ENCODE assay signal across 13 mouse cellular contexts in the genomic region with DNA sequence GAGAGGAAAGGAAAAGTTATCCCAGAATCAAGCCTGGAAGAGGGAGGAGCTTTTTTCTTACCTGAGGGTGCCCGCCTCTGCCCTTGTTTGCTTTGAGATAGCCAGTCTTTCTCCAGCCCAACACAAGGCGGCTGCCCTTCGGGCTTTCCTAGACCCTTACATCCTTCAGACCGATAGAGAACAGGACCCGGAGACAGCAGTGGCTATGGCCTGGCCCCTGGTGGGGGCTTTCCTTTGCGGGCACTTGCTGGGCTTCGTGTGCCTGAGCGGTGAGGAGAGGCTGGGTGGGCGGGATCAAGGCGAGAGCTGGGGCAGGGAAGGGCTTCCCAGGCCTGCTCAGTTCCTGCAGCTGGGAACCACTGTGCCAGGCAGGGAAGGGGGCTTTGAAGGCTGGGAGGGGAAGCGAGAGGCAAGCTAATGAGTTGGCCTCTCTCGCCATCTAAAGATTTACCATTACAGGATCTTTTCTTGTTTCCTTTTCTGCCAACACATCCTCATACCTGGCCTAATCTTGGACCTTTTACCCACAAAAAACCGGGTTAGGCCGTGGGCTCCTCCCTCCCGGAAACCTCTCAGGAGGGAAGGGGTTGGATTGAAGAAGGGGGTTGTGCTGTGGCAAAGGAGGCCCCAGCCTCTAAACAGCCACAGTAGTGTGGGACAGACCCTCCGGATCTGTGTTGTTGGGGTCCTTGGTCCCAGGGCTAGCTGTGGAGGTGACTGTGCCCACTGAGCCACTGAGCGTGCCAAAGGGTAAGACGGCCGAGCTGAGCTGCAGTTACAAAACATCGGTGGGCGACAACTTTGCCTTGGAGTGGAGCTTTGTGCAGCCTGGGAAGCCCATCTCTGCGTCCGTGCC. TPM values are rescaled to one million over a fixed set of nuclear protein-coding genes. Genes with fewer than 3 reads are reported as not detected.
A peak's percentile ranks its signal among the peaks of the same experiment; 100 is the strongest.
DNase-seq lines count a peak whose midpoint lies in the region; ATAC-seq lines count a peak whose summit lies in the region.
"Had no signal": no experiment of that assay in that cellular context is flagged by ENCODE, and none has a peak within 500 bp of the region (broad histone marks: within the 10 kb centered on the region; RNA-seq: fewer than 3 reads in every experiment).

A gene (plus strand): TSS at position 86 of the 856 bp plus-strand sequence.

- H3K27ac ChIP-seq in heart, embryonic 15.5 days: 0 out of 2 replicates have a peak within 1 kb of the TSS, but pooled peaks have one; percentile 6
- H3K27ac ChIP-seq: hindbrain, embryonic 10.5 days had no signal

- H3K27me3 ChIP-seq in heart, embryonic 15.5 days: no peaks in the 10 kb centered on the region
- no peaks in the 10 kb centered on the region for H3K27me3 ChIP-seq in megakaryocyte, embryonic 14.5 days (replicated peaks)
- H3K27me3 ChIP-seq: CH12.LX had no signal

- H3K4me2 ChIP-seq in heart, embryonic 15.5 days: no peak within 1 kb of the TSS

- H3K4me1 ChIP-seq in heart, embryonic 15.5 days (replicated peaks): peaks cover 27% of the 10 kb centered on the region
- peaks cover 91% of the 10 kb centered on the region for H3K4me1 ChIP-seq in megakaryocyte, embryonic 14.5 days

- no peaks in the 10 kb centered on the region for H3K36me3 ChIP-seq in heart, embryonic 15.5 days
- peaks cover 93% of the 10 kb centered on the region for H3K36me3 ChIP-seq in megakaryocyte, embryonic 14.5 days (replicated peaks; ENCODE audit: low read length)
- H3K36me3 ChIP-seq: hindbrain, embryonic 10.5 days had no signal

- H3K9ac ChIP-seq in heart, embryonic 15.5 days: no peak within 1 kb of the TSS

- no peak for ATAC-seq in heart, embryonic 15.5 days (replicated peaks; ENCODE audit: insufficient number of reproducible peaks, insufficient read depth, low FRiP score, low read depth)
- no peak for ATAC-seq in megakaryocyte, adult 5-6 weeks (ENCODE audit: poor library complexity, severe bottlenecking)
- no peak for ATAC-seq in activated CD4-positive, CD25-positive, alpha-beta regulatory T cell, adult 4 months

- 56% methylated on average over 23 of the region's 23 CpGs for WGBS in heart, embryonic 15.5 days

- no peak for DNase-seq in heart, adult 8-10 months (ENCODE audit: low spot score)
- DNase-seq in gonadal fat pad, adult 2 months (ENCODE audit: low read depth): no peak
- no peak for DNase-seq in urinary bladder, adult 2 months (ENCODE audit: low spot score)
- no peak for DNase-seq in gastrocnemius, postnatal 10 days
- DNase-seq: adrenal gland, adult 8-10 months; cerebellum, adult 9-10 months; liver had no signal

- H3K9me3 ChIP-seq in heart, embryonic 15.5 days (replicated peaks): no peaks in the 10 kb centered on the region
- H3K9me3 ChIP-seq in megakaryocyte, embryonic 14.5 days: no peaks in the 10 kb centered on the region
- H3K9me3 ChIP-seq: hindbrain, embryonic 10.5 days had no signal

- no peak within 1 kb of the TSS for H3K4me3 ChIP-seq in heart, embryonic 15.5 days
- H3K4me3 ChIP-seq in megakaryocyte, embryonic 14.5 days (replicated peaks): peak within 1 kb of the TSS; percentile 33
- H3K4me3 ChIP-seq: hindbrain, embryonic 10.5 days had no signal

RNA-seq across cellular contexts. Expression of the gene that starts here (rescaled TPM):
- polyA plus RNA-seq in heart, embryonic 15.5 days (2015; fragmentation: Nextera tagmentation; extraction: Ambion mirVana): 2.3 and 2.5 TPM in 2 replicates
- total RNA-seq in heart, adult 8-10 months (2022): 1 to 10 TPM; 1.9 to 5.2 (median 3.7) TPM
- not detected in 2 replicates for polyA plus RNA-seq in megakaryocyte, embryonic 14.5 days (2012; ENCODE audit: insufficient read depth, low replicate concordance)
- not detected in 2 replicates for total RNA-seq in megakaryocyte, adult 5-6 weeks (2015)
- not detected in 2 replicates for total RNA-seq in megakaryocyte, adult 5-6 weeks (2017)
- 9.4 and 11.8 TPM in 2 replicates for polyA plus RNA-seq in gonadal fat pad, adult 2 months (2012; rRNA removed)
- polyA plus RNA-seq in urinary bladder, adult 2 months (2012; rRNA removed): 151 and 161 TPM in 2 replicates
- total RNA-seq in gastrocnemius, postnatal 10 days (2021): 1 to 10 TPM; 3.4 to 5.4 TPM
- not detected for polyA plus RNA-seq in activated CD4-positive, CD25-positive, alpha-beta regulatory T cell, adult 4 months (2017; shearing (Covaris generic))
- total RNA-seq: CH12.LX had no signal

Comparison
In these comparisons a context has a peak if more than half of its experiments do, and no peak if none do; other contexts are left out.
1. RNA of the gene that starts here (polyA plus RNA-seq): 151 to 161 TPM in urinary bladder, adult 2 months; 9.4 to 11.8 TPM in gonadal fat pad, adult 2 months, 2.3 to 2.5 TPM in heart, embryonic 15.5 days, not detected in megakaryocyte, embryonic 14.5 days and not detected in activated CD4-positive, CD25-positive, alpha-beta regulatory T cell, adult 4 months; every median in the first group is over 10 times any median in the second.